Mouse (Mus musculus) liver, embryonic 12.5 days (tissue): ENCODE results near the gene Kcne3. TPM values are rescaled to one million over a fixed set of nuclear protein-coding genes. Genes with fewer than 3 reads are reported as not detected.
A peak's percentile ranks its signal among the peaks of the same experiment; 100 is the strongest.

ENCODE experiments used
- ATAC-seq: fragments of 200-750 bp; cut with Nextera tagmentation; 2 replicates; pipeline ENCODE4 v1.8.0; 2017; ENCODE audit warnings: moderate number of reproducible peaks, mild to moderate bottlenecking, moderate library complexity
- H3K27ac ChIP-seq: fragments of 300-500 bp; sonication (generic); 2 replicates; pipeline ENCODE4 v1.5.1; 2016; ENCODE audit warnings: mild to moderate bottlenecking
- H3K27me3 ChIP-seq: fragments of 300-500 bp; sonication (generic); replicated peaks from 2 replicates; pipeline ENCODE4 v1.6.1; 2016; ENCODE audit warnings: mild to moderate bottlenecking, moderate library complexity
- H3K36me3 ChIP-seq: fragments of 300-500 bp; sonication (generic); 2 replicates; pipeline ENCODE4 v1.6.1; 2016; ENCODE audit warnings: mild to moderate bottlenecking, moderate library complexity
- H3K4me1 ChIP-seq: fragments of 300-500 bp; sonication (generic); 2 replicates; pipeline ENCODE4 v1.6.1; 2016
- H3K4me2 ChIP-seq: fragments of 300-500 bp; sonication (generic); 2 replicates; pipeline ENCODE4 v1.6.1; 2016; ENCODE audit warnings: mild to moderate bottlenecking, moderate library complexity
- H3K4me3 ChIP-seq: fragments of 300-500 bp; sonication (generic); 2 replicates; pipeline ENCODE4 v1.5.1; 2016; ENCODE audit warnings: mild to moderate bottlenecking, moderate library complexity
- H3K9ac ChIP-seq: fragments of 300-500 bp; sonication (generic); 2 replicates; pipeline ENCODE4 v1.6.1; 2016; ENCODE audit warnings: mild to moderate bottlenecking, moderate library complexity
- H3K9me3 ChIP-seq: fragments of 300-500 bp; sonication (generic); replicated peaks from 2 replicates; pipeline ENCODE4 v1.6.1; 2016; ENCODE audit warnings: mild to moderate bottlenecking, moderate library complexity
- WGBS: fragments of 180-500 bp; shearing (Covaris S2); methylation state at CpG from one replicate; pipeline ENCODE4 v1.1.7; 2016; ENCODE audit not compliant: insufficient replicate concordance; 5-methylcytosine and 5-hydroxymethylcytosine counted together
- polyA plus RNA-seq: library from polyadenylated mRNA; unstranded; fragments of >200 nt; fragmentation: Nextera tagmentation; extraction: Ambion mirVana; gene quantifications from 2 replicates; pipeline ENCODE4 v1.2.1, GENCODE M21; 2016

Kcne3 gene
- polyA plus RNA-seq, 1 experiment from 2014 or later: 3.4 TPM

DNA sequence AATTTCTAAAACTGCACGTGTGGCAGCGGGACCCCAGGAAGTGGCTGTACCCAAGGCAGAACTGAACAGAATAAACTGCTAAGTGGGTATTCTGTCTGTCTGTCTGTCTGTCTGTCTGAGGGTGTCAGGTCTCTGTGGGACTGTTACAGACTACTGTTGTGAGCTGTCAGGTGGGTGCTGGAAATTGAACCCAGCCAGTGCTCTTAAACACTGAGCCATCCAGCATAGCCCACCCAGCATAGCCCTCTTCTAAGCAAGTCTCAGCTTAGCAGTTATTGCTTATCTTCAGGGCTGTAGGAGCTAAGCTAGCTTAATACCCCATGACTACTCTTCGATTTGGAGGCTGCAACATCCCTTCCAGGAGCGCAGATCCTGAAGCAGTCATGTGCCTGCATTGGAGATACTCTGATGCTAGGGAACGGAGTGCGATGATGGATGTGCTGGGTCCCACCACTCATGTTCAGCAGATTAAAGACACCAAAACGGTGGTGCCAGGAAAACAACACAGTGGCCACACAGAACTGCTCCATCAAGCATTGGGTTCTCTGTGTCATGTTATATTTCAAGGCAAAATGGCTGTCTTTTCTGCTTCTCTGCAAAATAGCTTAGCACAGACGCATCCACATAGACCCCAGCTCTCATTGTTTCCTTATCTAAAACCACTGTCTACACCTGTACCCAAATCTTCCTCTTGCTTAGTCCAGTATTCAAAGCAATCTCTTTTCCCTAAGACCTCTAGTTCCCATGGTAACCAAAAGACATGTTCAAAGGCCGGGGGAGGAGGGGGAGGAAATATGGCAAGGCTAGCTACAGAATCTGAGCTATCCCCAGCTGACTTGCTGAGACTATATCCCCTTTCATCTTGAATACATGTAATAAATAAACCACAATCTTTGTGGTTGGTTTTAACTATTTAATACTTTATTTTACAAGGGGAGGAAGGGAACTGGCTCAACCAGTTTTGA is 40.6 kb downstream of the Kcne3 start:
- H3K4me2 ChIP-seq: no peak overlapping the region
- H3K9ac ChIP-seq: no peak overlapping the region
- no peak for ATAC-seq
- no peaks in the 10 kb centered on the region for H3K36me3 ChIP-seq
- H3K4me1 ChIP-seq: no peaks in the 10 kb centered on the region
- H3K4me3 ChIP-seq: no peak overlapping the region
- no peak overlapping the region for H3K27ac ChIP-seq
- 62% methylated on average over 9 of the region's 9 CpGs for WGBS
- peaks cover 15% of the 10 kb centered on the region; the same call in 1 of the 2 replicates for H3K27me3 ChIP-seq
- H3K9me3 ChIP-seq: no peaks in the 10 kb centered on the region

GRCm38 (mm10) chr7:100227158-100227875 is 51.0 kb downstream of the Kcne3 start, which contains the start of gene Pgm2l1:
Gene Pgm2l1 (plus strand): TSS chr7:100227394.
- Histone ChIP-seq H3K9me3 (no peaks in the 10 kb centered on the region), H3K4me3 (peak within 1 kb of the TSS; percentile 82), H3K36me3 (no peaks in the 10 kb centered on the region), H3K27me3 (no peaks in the 10 kb centered on the region), H3K27ac (peak within 1 kb of the TSS; percentile 96), H3K4me1 (peaks cover 24% of the 10 kb centered on the region), H3K9ac (peak within 1 kb of the TSS; percentile 89), H3K4me2 (peak within 1 kb of the TSS; percentile 99)
- peak; percentile 98 for ATAC-seq
- under 1% methylated on average over 54 of the region's 72 CpGs for WGBS

GRCm38 (mm10) chr7:100227896-100228525 is 51.7 kb downstream of the Kcne3 start:
- Histone ChIP-seq H3K27ac (peak overlapping the region; percentile 96), H3K36me3 (no peaks in the 10 kb centered on the region), H3K9me3 (no peaks in the 10 kb centered on the region), H3K4me3 (peak overlapping the region; percentile 82), H3K27me3 (no peaks in the 10 kb centered on the region), H3K4me2 (peak overlapping the region; percentile 99), H3K4me1 (peaks cover 24% of the 10 kb centered on the region), H3K9ac (peak overlapping the region; percentile 89)
- WGBS: 2% methylated on average over 23 of the region's 23 CpGs
- ATAC-seq: peak; percentile 50

- Histone ChIP-seq H3K9me3 (no peaks in the 10 kb centered on the region), H3K27me3 (no peaks in the 10 kb centered on the region), H3K4me1 (peaks cover 30% of the 10 kb centered on the region), H3K4me2 (peak overlapping the region; percentile 99), H3K9ac (peak overlapping the region; percentile 89; the same call in 1 of the 2 replicates), H3K4me3 (peak overlapping the region; percentile 82), H3K36me3 (no peaks in the 10 kb centered on the region), H3K27ac (peak overlapping the region; percentile 96)
- no peak for ATAC-seq
- 23% methylated on average over 3 of the region's 3 CpGs for WGBS
These were observed 52.7 kb downstream of the Kcne3 start for GRCm38 (mm10) chr7:100228957-100229356.

GRCm38 (mm10) chr7:100230646-100231045 is 54.3 kb downstream of the Kcne3 start:
- WGBS: 74% methylated on average over 1 of the region's 1 CpGs
- no peak overlapping the region for H3K4me2 ChIP-seq
- no peak for ATAC-seq
- no peak overlapping the region for H3K4me3 ChIP-seq
- H3K9ac ChIP-seq: no peak overlapping the region
- no peaks in the 10 kb centered on the region for H3K9me3 ChIP-seq
- no peak overlapping the region for H3K27ac ChIP-seq
- H3K27me3 ChIP-seq: no peaks in the 10 kb centered on the region
- H3K4me1 ChIP-seq: peaks cover 37% of the 10 kb centered on the region
- H3K36me3 ChIP-seq: no peaks in the 10 kb centered on the region

DNA sequence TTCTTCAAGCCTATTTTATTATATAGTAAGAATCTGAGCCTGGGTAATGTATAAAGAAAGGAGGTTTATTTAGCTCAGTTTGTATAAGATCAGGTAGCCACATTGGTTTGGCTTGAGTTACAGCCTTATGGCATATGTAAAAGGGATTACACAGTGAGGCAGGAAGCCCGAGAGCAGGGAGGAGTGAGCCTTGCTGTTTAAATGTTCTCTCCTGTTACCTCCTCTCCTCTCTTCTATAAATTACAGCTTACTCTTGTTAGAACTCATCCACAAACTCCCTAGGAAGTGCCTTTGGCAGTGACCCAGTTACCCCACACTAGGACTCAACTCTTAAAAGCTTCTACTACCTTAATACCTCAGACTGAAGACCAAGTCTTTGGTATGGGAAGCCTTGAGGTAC is 55.4 kb downstream of the Kcne3 start:
- Histone ChIP-seq H3K9me3 (no peaks in the 10 kb centered on the region), H3K9ac (no peak overlapping the region), H3K36me3 (no peaks in the 10 kb centered on the region), H3K27me3 (no peaks in the 10 kb centered on the region), H3K4me2 (no peak overlapping the region), H3K27ac (no peak overlapping the region), H3K4me3 (no peak overlapping the region), H3K4me1 (peaks cover 33% of the 10 kb centered on the region)
- 76% methylated on average over 1 of the region's 1 CpGs for WGBS
- ATAC-seq: no peak

GRCm38 (mm10) chr7:100233681-100234080 is 57.4 kb downstream of the Kcne3 start:
- H3K9me3 ChIP-seq: no peaks in the 10 kb centered on the region
- H3K27me3 ChIP-seq: no peaks in the 10 kb centered on the region
- no peak overlapping the region for H3K4me3 ChIP-seq
- no peak overlapping the region for H3K9ac ChIP-seq
- H3K36me3 ChIP-seq: no peaks in the 10 kb centered on the region
- peak; percentile 49 for ATAC-seq
- 0 out of 2 replicates have a peak overlapping the region, but pooled peaks have one; percentile 49 for H3K27ac ChIP-seq
- no peak overlapping the region for H3K4me2 ChIP-seq
- H3K4me1 ChIP-seq: peaks cover 22% of the 10 kb centered on the region

Other genes with a start within 250 kb of the Kcne3 start
- 2.1 and 2.3 TPM in 2 replicates for gene Rnf169, start 196.1 kb upstream of the Kcne3 start, polyA plus RNA-seq
- gene Chrdl2, start 170.3 kb upstream of the Kcne3 start, polyA plus RNA-seq: 0.11 and 0.30 TPM in 2 replicates
- gene Pold3, start 54.9 kb upstream of the Kcne3 start, polyA plus RNA-seq: 72.3 and 73.6 TPM in 2 replicates
- 8.9 and 10.1 TPM in 2 replicates for gene Lipt2, start 17.2 kb upstream of the Kcne3 start, polyA plus RNA-seq
- 2.3 and 2.7 TPM in 2 replicates for gene Pgm2l1, start 50.9 kb downstream of the Kcne3 start, polyA plus RNA-seq
- 1.8 and 2.2 TPM in 2 replicates for gene P4ha3, start 109.0 kb downstream of the Kcne3 start, polyA plus RNA-seq
- 14.0 and 15.4 TPM in 2 replicates for gene C2cd3, start 195.7 kb downstream of the Kcne3 start, polyA plus RNA-seq
- 32.5 and 33.5 TPM in 2 replicates for gene Ppme1, start 195.8 kb downstream of the Kcne3 start, polyA plus RNA-seq